Mouse (Mus musculus) hindbrain, embryonic 12.5 days (tissue): ENCODE measurements at regions not wholly inside any gene's neighbourhood (a gene's known extent, or its start where the extent isn't known, plus 50 kb on each side); places are given as distances from the start of the nearest gene placed in this dataset.

Experiments used
- ATAC-seq: fragments of 200-750 bp; cut with Nextera tagmentation; 2 replicates; pipeline ENCODE4 v1.8.0; 2017; ENCODE audit warnings: moderate TSS enrichment; ENCODE audit not compliant: low FRiP score
- H3K27ac ChIP-seq: fragments of 300-500 bp; sonication (generic); 2 replicates; pipeline ENCODE4 v1.5.1; 2016; ENCODE audit warnings: mild to moderate bottlenecking
- H3K27me3 ChIP-seq: fragments of 300-500 bp; sonication (generic); 2 replicates; pipeline ENCODE4 v1.6.1; 2016; ENCODE audit warnings: mild to moderate bottlenecking
- H3K36me3 ChIP-seq: fragments of 300-500 bp; sonication (generic); 2 replicates; pipeline ENCODE4 v1.6.1; 2016; ENCODE audit warnings: mild to moderate bottlenecking
- H3K4me1 ChIP-seq: fragments of 300-500 bp; sonication (generic); 2 replicates; pipeline ENCODE4 v1.6.1; 2016
- H3K4me2 ChIP-seq: fragments of 300-500 bp; sonication (generic); replicated peaks from 2 replicates; pipeline ENCODE4 v1.6.1; 2016; ENCODE audit warnings: mild to moderate bottlenecking
- H3K4me3 ChIP-seq: fragments of 300-500 bp; sonication (generic); 2 replicates; pipeline ENCODE4 v1.5.1; 2016; ENCODE audit warnings: mild to moderate bottlenecking
- H3K9ac ChIP-seq: fragments of 300-500 bp; sonication (generic); 2 replicates; pipeline ENCODE4 v1.6.1; 2016; ENCODE audit warnings: mild to moderate bottlenecking, moderate library complexity
- H3K9me3 ChIP-seq: fragments of 300-500 bp; sonication (generic); replicated peaks from 2 replicates; pipeline ENCODE4 v1.6.1; 2016; ENCODE audit warnings: mild to moderate bottlenecking
- WGBS: fragments of 180-500 bp; shearing (Covaris S2); methylation state at CpG from one replicate; pipeline ENCODE4 v1.1.7; 2016; 5-methylcytosine and 5-hydroxymethylcytosine counted together

DNA sequence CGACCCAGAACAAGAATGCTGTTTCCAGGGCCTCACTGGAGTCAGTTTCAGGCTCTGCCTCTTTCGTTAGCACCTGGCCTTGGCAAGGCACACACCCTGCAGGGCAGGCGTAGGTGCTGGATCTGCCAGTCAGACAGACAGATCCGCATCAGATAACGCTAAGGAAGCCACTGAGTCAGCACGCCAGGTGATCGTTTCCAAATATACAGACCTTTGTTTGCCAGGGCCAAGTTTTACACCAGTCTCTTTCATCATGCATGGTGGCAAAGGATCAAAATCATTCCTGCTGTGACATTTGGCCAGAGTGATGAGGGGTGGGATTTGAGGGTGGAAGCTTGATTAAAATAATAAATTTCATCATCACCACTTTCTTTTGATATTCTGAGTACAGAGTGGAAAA, 411.0 kb downstream of the Ofcc1 start:
- Histone ChIP-seq H3K27me3 (no peaks in the 10 kb centered on the region), H3K36me3 (no peaks in the 10 kb centered on the region), H3K4me3 (no peak overlapping the region), H3K9me3 (no peaks in the 10 kb centered on the region), H3K27ac (no peak overlapping the region), H3K9ac (no peak overlapping the region), H3K4me1 (no peaks in the 10 kb centered on the region), H3K4me2 (no peak overlapping the region)
- 67% methylated on average over 7 of the region's 7 CpGs for WGBS
- ATAC-seq = no peak

DNA sequence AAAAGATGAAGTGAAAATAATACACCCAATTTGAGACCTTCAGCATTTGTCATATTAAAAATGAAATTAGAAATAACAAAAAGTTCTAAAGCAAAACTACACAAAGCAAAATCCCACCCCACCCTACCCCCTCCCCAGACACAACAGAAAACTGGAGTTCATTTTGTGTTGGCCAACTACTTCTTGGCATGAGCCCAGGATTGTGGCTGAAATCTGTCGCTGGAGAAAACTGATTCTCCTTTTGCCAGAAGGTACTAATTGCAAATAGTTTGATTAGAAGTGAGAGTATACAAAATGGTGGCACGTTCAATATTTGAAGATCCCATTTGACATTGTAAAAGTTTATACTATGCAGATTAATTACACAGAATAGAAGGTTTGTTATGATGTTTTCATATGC, 426.0 kb downstream of the Ofcc1 start:
- H3K9me3 ChIP-seq = no peaks in the 10 kb centered on the region
- H3K4me2 ChIP-seq = no peak overlapping the region
- no peaks in the 10 kb centered on the region for H3K36me3 ChIP-seq
- no peak overlapping the region for H3K9ac ChIP-seq
- WGBS = 81% methylated on average over 2 of the region's 2 CpGs
- no peak overlapping the region for H3K4me3 ChIP-seq
- ATAC-seq = no peak
- H3K4me1 ChIP-seq = no peaks in the 10 kb centered on the region
- H3K27ac ChIP-seq = no peak overlapping the region
- no peaks in the 10 kb centered on the region for H3K27me3 ChIP-seq

DNA sequence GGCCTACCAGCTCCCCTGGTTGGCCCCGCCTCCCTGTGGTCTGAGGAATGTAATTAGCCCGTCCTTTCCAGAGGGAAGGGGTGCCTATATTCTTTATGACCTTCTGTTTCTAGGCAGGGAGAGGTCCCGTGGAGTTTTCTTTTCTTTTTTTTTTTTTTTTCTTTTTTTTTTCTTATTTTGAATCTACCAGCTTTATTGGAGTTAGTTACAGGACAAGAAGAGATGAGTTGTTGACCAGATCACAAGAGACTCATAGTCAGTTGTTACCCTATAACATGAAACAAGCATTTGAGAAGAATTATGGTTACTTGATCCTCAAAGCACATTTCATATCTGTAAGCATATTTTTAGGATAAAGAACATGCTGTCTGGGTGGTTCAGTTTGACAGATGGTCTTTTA, 429.8 kb downstream of the Ofcc1 start:
- Histone ChIP-seq H3K4me1 (no peaks in the 10 kb centered on the region), H3K27ac (no peak overlapping the region), H3K36me3 (no peaks in the 10 kb centered on the region), H3K27me3 (no peaks in the 10 kb centered on the region), H3K9me3 (no peaks in the 10 kb centered on the region), H3K4me3 (no peak overlapping the region), H3K4me2 (no peak overlapping the region), H3K9ac (no peak overlapping the region)
- WGBS = 61% methylated on average over 3 of the region's 3 CpGs
- ATAC-seq = no peak

DNA sequence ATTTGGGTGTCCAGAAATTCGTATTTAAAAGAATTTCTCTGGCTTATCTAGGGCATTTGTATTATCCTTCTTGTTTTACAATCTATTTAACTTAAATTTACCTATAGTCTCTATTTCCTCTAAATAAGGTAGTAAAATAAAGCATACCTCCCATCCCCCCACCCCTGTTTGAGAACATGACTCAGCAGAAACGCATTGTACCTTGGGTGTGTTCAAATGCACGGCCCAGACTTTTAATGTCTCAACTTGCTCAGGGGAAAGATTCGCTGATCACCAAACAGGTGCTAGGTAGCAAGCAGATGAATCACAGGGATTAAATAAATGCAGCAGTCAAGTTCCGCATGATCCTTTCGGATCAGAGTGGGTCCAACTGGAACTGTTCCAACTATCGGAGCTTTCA, 432.7 kb downstream of the Ofcc1 start:
- 87% methylated on average over 7 of the region's 7 CpGs for WGBS
- H3K27ac ChIP-seq = no peak overlapping the region
- no peak overlapping the region for H3K9ac ChIP-seq
- H3K27me3 ChIP-seq = no peaks in the 10 kb centered on the region
- no peak overlapping the region for H3K4me2 ChIP-seq
- no peak for ATAC-seq
- no peaks in the 10 kb centered on the region for H3K36me3 ChIP-seq
- no peaks in the 10 kb centered on the region for H3K4me1 ChIP-seq
- H3K4me3 ChIP-seq = no peak overlapping the region
- H3K9me3 ChIP-seq = no peaks in the 10 kb centered on the region

DNA sequence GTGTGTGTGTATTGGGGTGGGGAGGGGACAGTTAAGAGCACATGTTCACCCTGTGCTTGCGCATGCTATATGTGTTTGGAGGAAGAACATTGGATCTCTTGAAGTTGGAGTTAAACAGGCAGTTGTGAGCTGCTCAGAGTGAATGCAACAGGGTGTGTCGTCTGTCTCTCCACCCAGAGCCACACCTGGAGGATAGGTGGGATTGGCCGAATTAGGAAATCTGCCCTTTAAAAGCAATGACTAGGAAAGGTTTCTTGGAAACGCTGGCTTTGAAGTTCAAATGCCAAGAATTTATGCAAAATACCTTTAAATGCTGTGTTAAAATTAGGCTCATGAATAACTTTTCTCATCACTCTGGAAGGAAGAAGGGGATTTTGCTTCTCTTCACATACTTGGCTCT, 436.9 kb downstream of the Ofcc1 start:
- H3K27ac ChIP-seq = no peak overlapping the region
- no peak overlapping the region for H3K4me3 ChIP-seq
- no peaks in the 10 kb centered on the region for H3K4me1 ChIP-seq
- ATAC-seq = no peak
- no peaks in the 10 kb centered on the region for H3K27me3 ChIP-seq
- H3K9ac ChIP-seq = no peak overlapping the region
- WGBS = 87% methylated on average over 4 of the region's 4 CpGs
- H3K4me2 ChIP-seq = no peak overlapping the region
- no peaks in the 10 kb centered on the region for H3K36me3 ChIP-seq
- H3K9me3 ChIP-seq = no peaks in the 10 kb centered on the region

DNA sequence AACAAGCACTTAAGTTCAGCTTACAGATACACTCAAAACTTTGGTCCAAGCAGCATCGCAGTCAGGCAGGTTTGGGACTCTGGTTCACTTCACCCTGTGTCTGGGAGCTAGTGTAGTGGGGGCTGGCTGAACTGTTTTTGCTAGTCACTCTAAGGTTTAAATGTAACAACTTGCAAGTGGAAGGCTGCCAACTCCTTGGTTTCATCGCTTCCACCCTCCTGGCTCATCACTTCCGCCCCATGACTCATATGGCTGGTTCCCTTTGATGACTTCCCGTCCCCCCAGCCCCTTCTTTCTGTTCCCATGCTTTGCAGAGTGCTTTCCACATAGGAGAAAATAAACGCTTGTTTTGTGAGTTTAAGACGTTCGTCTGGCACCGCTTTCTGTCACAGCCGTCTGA, 438.1 kb downstream of the Ofcc1 start:
- Histone ChIP-seq H3K9ac (no peak overlapping the region), H3K4me1 (no peaks in the 10 kb centered on the region), H3K27me3 (no peaks in the 10 kb centered on the region), H3K9me3 (no peaks in the 10 kb centered on the region), H3K4me2 (no peak overlapping the region), H3K27ac (no peak overlapping the region), H3K4me3 (no peak overlapping the region), H3K36me3 (no peaks in the 10 kb centered on the region)
- ATAC-seq = no peak
- 77% methylated on average over 9 of the region's 9 CpGs for WGBS

DNA sequence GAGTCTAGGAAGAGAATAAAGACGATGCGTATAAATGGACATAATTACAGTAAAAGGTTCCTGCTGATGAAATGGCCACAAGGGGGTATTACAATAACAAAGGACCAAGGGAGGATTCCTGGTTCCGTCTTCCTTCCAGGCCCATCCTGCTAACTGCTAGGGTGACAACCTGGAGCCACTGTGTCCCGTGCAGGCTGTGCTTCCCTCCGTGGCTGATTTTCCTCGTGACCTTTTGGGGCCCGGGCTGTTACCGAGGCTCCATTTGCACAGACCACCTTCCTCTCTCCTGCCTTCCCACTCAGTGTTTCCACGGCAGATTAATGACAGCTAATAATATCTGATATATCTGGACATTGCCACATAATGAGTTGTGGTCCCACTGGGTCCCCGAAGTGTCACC, 453.5 kb downstream of the Ofcc1 start:
- no peaks in the 10 kb centered on the region for H3K36me3 ChIP-seq
- ATAC-seq = peak; percentile 69
- no peak overlapping the region for H3K4me3 ChIP-seq
- H3K4me1 ChIP-seq = peaks cover 15% of the 10 kb centered on the region
- no peaks in the 10 kb centered on the region for H3K27me3 ChIP-seq
- H3K9ac ChIP-seq = no peak overlapping the region
- WGBS = 49% methylated on average over 10 of the region's 10 CpGs
- no peaks in the 10 kb centered on the region for H3K9me3 ChIP-seq
- no peak overlapping the region for H3K4me2 ChIP-seq
- H3K27ac ChIP-seq = no peak overlapping the region

DNA sequence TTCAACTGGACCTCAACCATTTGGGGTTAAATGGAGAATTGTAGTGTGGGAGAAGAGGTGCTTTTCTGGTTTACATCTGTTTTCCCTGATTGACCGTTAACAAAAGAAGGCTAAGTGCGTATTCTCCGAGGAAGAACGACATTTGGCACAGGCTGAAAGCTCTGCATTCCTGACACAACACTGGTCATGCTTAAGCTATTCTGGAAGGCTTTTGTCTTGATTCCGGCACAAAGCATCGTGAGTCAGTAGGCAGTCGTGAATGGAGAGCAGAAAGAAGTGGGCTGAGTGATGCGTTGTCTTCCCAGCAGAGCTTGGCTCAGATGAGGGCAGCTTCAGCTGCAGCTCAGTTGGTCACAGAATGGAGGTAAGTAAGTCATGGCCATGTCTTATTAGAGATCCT, 457.0 kb downstream of the Ofcc1 start:
- H3K9ac ChIP-seq = no peak overlapping the region
- WGBS = 40% methylated on average over 8 of the region's 8 CpGs
- H3K4me1 ChIP-seq = peaks cover 15% of the 10 kb centered on the region
- H3K27ac ChIP-seq = no peak overlapping the region
- no peak overlapping the region for H3K4me2 ChIP-seq
- peaks cover 3% of the 10 kb centered on the region; the same call in 1 of the 2 replicates for H3K27me3 ChIP-seq
- no peaks in the 10 kb centered on the region for H3K36me3 ChIP-seq
- no peak overlapping the region for H3K4me3 ChIP-seq
- ATAC-seq = peak; percentile 52; the same call in 1 of the 2 replicates
- no peaks in the 10 kb centered on the region for H3K9me3 ChIP-seq

DNA sequence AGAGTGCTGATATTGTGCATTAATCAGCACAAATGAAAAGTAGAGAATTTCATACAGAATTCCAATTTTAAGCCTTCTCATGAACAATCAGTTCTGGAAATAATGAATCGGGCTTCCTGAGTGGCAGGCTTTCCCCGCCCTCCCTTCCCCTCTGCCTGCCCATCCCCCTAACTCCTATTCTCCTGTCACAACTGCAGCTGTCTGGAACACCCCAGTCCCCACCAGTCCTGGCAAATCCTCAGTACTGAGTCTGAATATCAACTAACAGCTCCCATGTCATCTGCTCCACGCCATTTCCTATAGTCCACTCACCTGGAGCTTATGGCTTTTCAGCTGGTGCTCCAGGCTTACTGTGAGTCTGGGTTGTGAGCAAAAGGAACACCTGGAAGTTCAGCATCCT, 457.9 kb downstream of the Ofcc1 start:
- Histone ChIP-seq H3K4me3 (no peak overlapping the region), H3K36me3 (no peaks in the 10 kb centered on the region), H3K9ac (no peak overlapping the region), H3K27me3 (peaks cover 3% of the 10 kb centered on the region; the same call in 1 of the 2 replicates), H3K27ac (no peak overlapping the region), H3K4me1 (peaks cover 15% of the 10 kb centered on the region), H3K9me3 (no peaks in the 10 kb centered on the region), H3K4me2 (no peak overlapping the region)
- ATAC-seq = peak; percentile 33; the same call in 1 of the 2 replicates
- WGBS = 44% methylated on average over 3 of the region's 3 CpGs

DNA sequence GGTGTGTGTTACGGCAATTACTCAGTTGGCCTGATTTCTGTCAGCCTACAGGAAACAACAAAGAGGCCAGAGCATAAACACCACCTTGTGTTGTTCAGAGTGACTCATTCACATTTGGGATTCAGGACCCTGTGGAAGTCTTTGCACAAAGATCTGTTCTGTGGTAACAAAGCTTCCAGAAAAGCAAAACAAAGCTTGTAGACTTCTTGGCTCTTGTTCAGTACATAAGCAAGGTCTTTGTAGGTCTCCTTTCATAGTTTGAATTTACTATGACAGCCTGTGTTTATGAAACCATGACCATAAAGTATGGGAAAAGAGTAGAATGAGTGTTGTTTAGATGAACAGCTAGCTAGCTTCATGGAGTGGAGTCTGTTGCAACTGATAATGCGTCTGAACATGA, 461.9 kb downstream of the Ofcc1 start:
- WGBS = 96% methylated on average over 2 of the region's 2 CpGs
- H3K27me3 ChIP-seq = peaks cover 5% of the 10 kb centered on the region; the same call in 1 of the 2 replicates
- ATAC-seq = no peak

DNA sequence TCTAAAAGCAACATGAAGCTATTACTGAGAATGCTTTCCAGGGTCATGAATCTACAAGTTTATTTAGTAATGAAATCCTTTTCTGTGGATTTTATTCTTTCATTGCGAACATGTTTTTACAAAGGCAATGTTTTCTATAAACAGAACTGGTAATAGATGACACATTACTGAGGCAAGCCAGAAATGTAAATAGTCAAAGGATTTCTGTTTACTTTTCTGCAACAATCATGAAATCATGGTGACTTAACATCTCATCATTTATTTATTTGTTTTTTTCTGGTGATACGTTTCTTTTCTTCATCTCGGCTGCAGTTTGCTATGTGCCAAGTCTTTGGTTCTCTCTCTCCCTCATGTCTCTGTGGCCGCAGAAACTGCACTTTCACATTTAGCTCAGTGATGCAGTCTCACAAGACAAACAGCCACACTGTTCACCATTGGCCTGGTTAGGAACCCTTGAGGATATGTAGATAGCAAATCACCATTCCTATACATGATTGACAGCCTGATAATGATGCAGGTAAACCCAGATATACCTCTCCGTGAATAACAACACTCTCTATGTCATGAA, 462.8 kb downstream of the Ofcc1 start:
- 82% methylated on average over 5 of the region's 5 CpGs for WGBS
- Histone ChIP-seq H3K4me3 (no peak overlapping the region), H3K9me3 (no peaks in the 10 kb centered on the region), H3K27ac (no peak overlapping the region), H3K4me2 (no peak overlapping the region), H3K4me1 (peaks cover 3% of the 10 kb centered on the region), H3K36me3 (no peaks in the 10 kb centered on the region), H3K9ac (no peak overlapping the region), H3K27me3 (peaks cover 7% of the 10 kb centered on the region; the same call in 1 of the 2 replicates)
- ATAC-seq = no peak

More for the DNA sequence above, 461.9 kb downstream of the Ofcc1 start:
- H3K9me3 ChIP-seq = no peaks in the 10 kb centered on the region
- H3K4me3 ChIP-seq = no peak overlapping the region
- no peak overlapping the region for H3K4me2 ChIP-seq
- no peaks in the 10 kb centered on the region for H3K36me3 ChIP-seq
- H3K27ac ChIP-seq = no peak overlapping the region
- H3K4me1 ChIP-seq = peaks cover 8% of the 10 kb centered on the region
- no peak overlapping the region for H3K9ac ChIP-seq

DNA sequence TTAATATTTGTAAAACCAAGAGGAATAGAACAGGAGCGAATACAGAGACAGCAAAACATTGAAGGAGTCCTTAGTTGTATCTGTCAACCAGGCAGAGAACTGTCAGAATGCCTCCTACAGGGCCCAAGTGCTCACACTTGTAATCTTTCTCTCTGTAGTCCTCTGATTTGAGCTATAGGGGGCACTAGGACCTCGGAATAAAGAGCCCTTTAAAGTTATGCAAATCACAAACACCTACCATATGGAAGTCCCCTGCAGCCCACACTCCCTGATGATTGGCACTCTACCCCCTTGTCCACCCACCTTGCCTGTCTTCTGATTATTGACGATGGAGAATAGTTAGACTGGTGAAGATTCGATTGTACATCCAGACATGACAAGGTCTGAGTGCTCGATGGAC, 467.1 kb downstream of the Ofcc1 start:
- WGBS = 66% methylated on average over 5 of the region's 5 CpGs

DNA sequence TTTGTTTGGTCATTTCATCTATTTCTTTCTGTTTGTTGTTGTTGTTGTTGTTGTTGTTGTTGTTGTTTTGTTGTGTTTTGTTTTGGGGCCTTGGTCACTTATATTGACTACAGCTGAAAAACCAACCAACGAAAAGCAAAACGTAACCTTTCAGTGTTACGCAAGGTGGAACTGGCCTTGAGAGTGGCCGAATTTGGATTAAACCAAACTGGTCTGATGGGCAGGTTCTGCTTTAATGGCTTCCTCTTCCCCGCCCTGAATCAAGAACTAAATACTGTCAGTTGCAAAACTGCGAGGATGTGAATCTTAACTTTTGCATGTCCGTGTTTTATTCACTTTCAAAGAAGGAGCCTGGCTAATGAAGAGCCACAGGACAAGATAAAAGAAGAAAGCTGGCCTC, 480.2 kb downstream of the Ofcc1 start:
- Histone ChIP-seq H3K27me3 (peaks cover 55% of the 10 kb centered on the region), H3K4me2 (no peak overlapping the region)
- 82% methylated on average over 7 of the region's 7 CpGs for WGBS

More for the DNA sequence above, 467.1 kb downstream of the Ofcc1 start:
- H3K9ac ChIP-seq = no peak overlapping the region
- no peaks in the 10 kb centered on the region for H3K36me3 ChIP-seq
- H3K9me3 ChIP-seq = no peaks in the 10 kb centered on the region
- no peak overlapping the region for H3K4me2 ChIP-seq
- no peak overlapping the region for H3K27ac ChIP-seq
- H3K4me3 ChIP-seq = no peak overlapping the region
- no peaks in the 10 kb centered on the region for H3K4me1 ChIP-seq
- H3K27me3 ChIP-seq = peaks cover 13% of the 10 kb centered on the region; the same call in 1 of the 2 replicates
- 0 out of 2 replicates have a peak, but pooled peaks have one; percentile 35 for ATAC-seq

More for the DNA sequence above, 480.2 kb downstream of the Ofcc1 start:
- Histone ChIP-seq H3K9ac (no peak overlapping the region), H3K27ac (no peak overlapping the region), H3K9me3 (no peaks in the 10 kb centered on the region), H3K36me3 (no peaks in the 10 kb centered on the region), H3K4me3 (no peak overlapping the region), H3K4me1 (peaks cover 11% of the 10 kb centered on the region)
- no peak for ATAC-seq
